Mouse (Mus musculus) CH12.LX (cell line): Measurements from ENCODE around the gene Mad1l1. TPM values are rescaled to one million over a fixed set of nuclear protein-coding genes. Genes with fewer than 3 reads are reported as not detected.

ENCODE experiments used
- DNase-seq: peaks from one replicate; pipeline ENCODE4 v3.0.0-alpha.2; 2013; ENCODE audit errors: extremely low read depth
- H3K27ac ChIP-seq: 2 replicates; pipeline ENCODE4 v1.5.1; 2012; ENCODE audit warnings: low read depth, mild to moderate bottlenecking, control low read depth, moderate library complexity; ENCODE audit not compliant: insufficient read depth
- H3K27me3 ChIP-seq: replicated peaks from 2 replicates; pipeline ENCODE3; 2012; ENCODE audit warnings: inconsistent platforms
- H3K36me3 ChIP-seq, 2 experiments: replicated peaks in 1 of 2; 2 replicates each; pipeline versions ENCODE3 to v1.6.1; 2012; ENCODE audit warnings: inconsistent platforms in 1 of 2, low read length in 1 of 2, mild to moderate bottlenecking in 1 of 2, mixed read lengths in 1 of 2, moderate library complexity in 1 of 2; ENCODE audit not compliant: control insufficient read depth in 1 of 2, insufficient read depth in 1 of 2
- H3K4me1 ChIP-seq, 2 experiments: 2 replicates each; pipeline ENCODE4 v1.6.1; 2012; ENCODE audit warnings: inconsistent platforms in 1 of 2, moderate library complexity in 1 of 2; ENCODE audit not compliant: insufficient read depth in 2 of 2, control insufficient read depth in 1 of 2
- H3K4me2 ChIP-seq: 2 replicates; pipeline ENCODE4 v1.6.1; 2012; ENCODE audit warnings: low read depth, mild to moderate bottlenecking, control low read depth; ENCODE audit not compliant: poor library complexity, insufficient read depth, severe bottlenecking
- H3K4me3 ChIP-seq, 3 experiments: fragments of 150-350 bp in 1 of 3; sonication (generic) in 1 of 3; replicated peaks in 1 of 3; 2 replicates each; pipeline versions ENCODE3 to v1.5.1; 2011 to 2012; ENCODE audit warnings: low read depth in 2 of 3, low read length in 2 of 3, mild to moderate bottlenecking in 2 of 3, moderate library complexity in 2 of 3, control low read depth in 1 of 3, improper control_type of control experiment in 1 of 3, inconsistent platforms in 1 of 3, mixed read lengths in 1 of 3; ENCODE audit not compliant: poor library complexity in 1 of 3
- H3K79me2 ChIP-seq: replicated peaks from 2 replicates; pipeline ENCODE4 v1.6.1; 2012; ENCODE audit warnings: mild to moderate bottlenecking, moderate library complexity; ENCODE audit not compliant: control insufficient read depth, poor library complexity, insufficient read depth, severe bottlenecking; ENCODE audit errors: extremely low read depth
- H3K9ac ChIP-seq: 2 replicates; pipeline ENCODE4 v1.6.1; 2012; ENCODE audit warnings: low read depth, mild to moderate bottlenecking, control low read depth, moderate library complexity; ENCODE audit not compliant: insufficient read depth
- H3K9me3 ChIP-seq: replicated peaks from 2 replicates; pipeline ENCODE3; 2012; ENCODE audit warnings: low read length, inconsistent platforms, mixed read lengths
- BHLHE40 ChIP-seq: IDR thresholded peaks from 2 replicates; pipeline ENCODE4 v1.6.1; 2011; ENCODE audit warnings: mild to moderate bottlenecking, low read depth, low read length, improper control_type of control experiment
- CTCF ChIP-seq, 2 experiments: IDR thresholded peaks in 1 of 2; conservative IDR thresholded peaks in 1 of 2; 2 replicates each; pipeline ENCODE4 v1.5.1; 2011 to 2012; ENCODE audit warnings: low read depth in 2 of 2, low read length in 2 of 2, improper control_type of control experiment in 1 of 2, inconsistent platforms in 1 of 2, mild to moderate bottlenecking in 1 of 2, moderate library complexity in 1 of 2
- E2F4 ChIP-seq: IDR thresholded peaks from 2 replicates; pipeline ENCODE4 v1.6.1; 2011; ENCODE audit warnings: low read depth, low read length, improper control_type of control experiment; ENCODE audit not compliant: insufficient replicate concordance
- ETS1 ChIP-seq: conservative IDR thresholded peaks from 2 replicates; pipeline ENCODE4 v1.6.1; 2012; ENCODE audit warnings: low read depth, mild to moderate bottlenecking, inconsistent platforms, low read length, improper control_type of control experiment, moderate library complexity
- GABPA ChIP-seq: IDR thresholded peaks from 2 replicates; pipeline ENCODE4 v1.6.1; 2012; ENCODE audit warnings: low read depth, low read length, improper control_type of control experiment, inconsistent platforms; ENCODE audit not compliant: insufficient replicate concordance
- MAFK ChIP-seq: IDR thresholded peaks from 2 replicates; pipeline ENCODE4 v1.6.1; 2011; ENCODE audit warnings: low read length, improper control_type of control experiment; ENCODE audit not compliant: insufficient replicate concordance
- MAX ChIP-seq: IDR thresholded peaks from 2 replicates; pipeline ENCODE4 v1.6.1; 2011; ENCODE audit warnings: low read length, improper control_type of control experiment
- MYC ChIP-seq: IDR thresholded peaks from 2 replicates; pipeline ENCODE4 v1.6.1; 2011; ENCODE audit warnings: low read depth, mild to moderate bottlenecking, improper control_type of control experiment, low read length
- NELFE ChIP-seq: IDR thresholded peaks from 2 replicates; pipeline ENCODE4 v1.6.1; 2011; ENCODE audit warnings: low read depth, low read length, improper control_type of control experiment
- NRF1 ChIP-seq: IDR thresholded peaks from 2 replicates; pipeline ENCODE4 v1.6.1; 2014; ENCODE audit warnings: low read depth, mild to moderate bottlenecking, inconsistent platforms, low read length, improper control_type of control experiment, moderate library complexity
- PAX5 ChIP-seq: IDR thresholded peaks from 2 replicates; pipeline ENCODE4 v1.6.1; 2012; ENCODE audit warnings: low read length, inconsistent platforms, mixed read lengths
- POLR2A ChIP-seq: IDR thresholded peaks from 2 replicates; pipeline ENCODE4 v1.6.1; 2011; ENCODE audit warnings: low read depth, mild to moderate bottlenecking, improper control_type of control experiment, low read length
- POLR2AphosphoS2 ChIP-seq: IDR thresholded peaks from 2 replicates; pipeline ENCODE4 v1.6.1; 2011; ENCODE audit warnings: low read depth, low read length, improper control_type of control experiment
- RCOR1 ChIP-seq: conservative IDR thresholded peaks from 2 replicates; pipeline ENCODE4 v1.6.1; 2012; ENCODE audit warnings: low read depth, mild to moderate bottlenecking, inconsistent platforms, low read length, improper control_type of control experiment
- SIN3A ChIP-seq: IDR thresholded peaks from 2 replicates; pipeline ENCODE4 v1.6.1; 2012; ENCODE audit warnings: low read length, improper control_type of control experiment, inconsistent platforms
- TBP ChIP-seq: conservative IDR thresholded peaks from 2 replicates; pipeline ENCODE4 v1.6.1; 2011; ENCODE audit warnings: low read depth, low read length, improper control_type of control experiment
- TCF12 ChIP-seq: IDR thresholded peaks from 2 replicates; pipeline ENCODE4 v1.6.1; 2014; ENCODE audit warnings: low read depth, mild to moderate bottlenecking, inconsistent platforms, low read length, improper control_type of control experiment
- UBTF ChIP-seq: IDR thresholded peaks from 2 replicates; pipeline ENCODE4 v1.6.1; 2012; ENCODE audit warnings: low read depth, mild to moderate bottlenecking, inconsistent platforms, low read length, improper control_type of control experiment, moderate library complexity
- USF1 ChIP-seq: IDR thresholded peaks from 2 replicates; pipeline ENCODE4 v1.6.1; 2014; ENCODE audit warnings: low read depth, mild to moderate bottlenecking, inconsistent platforms, low read length, improper control_type of control experiment
- USF2 ChIP-seq: conservative IDR thresholded peaks from 2 replicates; pipeline ENCODE4 v1.6.1; 2011; ENCODE audit warnings: low read depth, low read length, improper control_type of control experiment
- ZC3H11A ChIP-seq: IDR thresholded peaks from 2 replicates; pipeline ENCODE4 v1.6.1; 2012; ENCODE audit warnings: low read depth, mild to moderate bottlenecking, inconsistent platforms, low read length, improper control_type of control experiment
- ZKSCAN1 ChIP-seq: IDR thresholded peaks from 2 replicates; pipeline ENCODE4 v1.6.1; 2012; ENCODE audit warnings: low read depth, inconsistent platforms, low read length, improper control_type of control experiment, borderline replicate concordance
- dilution Hi-C: fragments of 300-500 bp; cut with MboI; formaldehyde crosslinking; loops from 2 replicates; pipeline ENCODE4 v1.14.3; 2020; ENCODE audit warnings: low sequenced_read_pairs; ENCODE audit not compliant: extremely low pct_unique_long_range_greater_than_20kb, extremely low pct_ligation_motif_present
- in situ Hi-C: fragments of 300-500 bp; cut with MboI; formaldehyde crosslinking; loops from 3 replicates; pipeline ENCODE4 v1.14.3; 2019; ENCODE audit warnings: low sequenced_read_pairs, low pct_ligation_motif_present, low pct_unique_long_range_greater_than_20kb, mixed read lengths
- polyA plus RNA-seq: library from polyadenylated mRNA; unstranded; fragments of >175 nt; gene quantifications from 2 replicates; pipeline ENCODE4 v1.2.1, GENCODE M21; 2012; ENCODE audit warnings: low read depth; ENCODE audit not compliant: insufficient read length
- total RNA-seq, 2 experiments: library from RNA; depleted of rRNA; stranded (reverse); fragments of 300-350 nt in 1 of 2; fragments of >200 nt in 1 of 2; gene quantifications; 2 replicates each; pipeline ENCODE4 v1.2.3; 2012 to 2014

The Mad1l1 gene
- total and polyA plus RNA-seq, 3 experiments: 24.8 to 45.6 (median 28.9) TPM

DNA sequence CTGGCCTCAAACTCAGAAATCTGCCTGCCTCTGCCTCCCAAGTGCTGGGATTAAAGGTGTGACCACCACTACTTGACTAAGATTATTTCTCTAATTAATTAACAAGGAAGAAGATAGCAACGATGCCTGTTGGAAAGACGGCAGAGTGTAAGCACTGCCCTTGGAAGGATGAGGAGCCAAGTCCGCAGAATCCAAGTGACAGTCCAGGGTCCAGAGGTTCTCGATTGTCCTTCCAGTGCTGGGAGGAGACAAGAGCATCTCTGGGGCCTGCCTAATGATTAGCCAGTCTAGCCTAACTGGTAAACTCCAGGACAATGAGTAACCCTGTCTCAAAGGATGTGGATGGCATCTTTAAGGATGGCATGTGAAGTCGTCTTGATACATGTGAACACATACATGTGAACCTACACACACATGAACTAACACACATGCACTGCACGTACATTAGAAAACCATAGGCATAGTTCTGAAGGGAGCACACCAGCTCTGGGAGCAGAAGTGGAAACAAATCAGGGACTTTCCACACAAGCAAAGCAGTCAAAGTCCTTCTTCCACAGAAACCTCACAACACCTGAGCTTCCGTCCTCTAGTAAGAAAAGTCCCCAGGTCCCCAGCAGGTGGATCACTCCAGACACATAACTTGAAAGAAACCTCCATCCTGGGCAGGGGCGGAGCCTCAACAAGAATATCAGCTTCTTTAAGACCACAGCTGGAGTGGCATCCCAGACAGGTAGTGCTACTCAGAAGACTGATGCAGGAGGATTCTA lies 29.6 kb upstream of the Mad1l1 start (continued):
- no peak for TF ChIP-seq USF2
- TF ChIP-seq NELFE: no peak
- no peak for TF ChIP-seq BHLHE40
- TF ChIP-seq MAX: peak; percentile 31
- TF ChIP-seq NRF1: no peak
- TF ChIP-seq CTCF (conservative IDR thresholded peaks at IDR 0.05 in 1 of 2, IDR thresholded peaks at IDR 0.05 in 1 of 2; ENCODE audit: low read depth in 2 of 2, low read length in 2 of 2): 0 out of 4 replicates have a peak, but pooled peaks of 1 of the 2 experiments have one; percentile 1
- TF ChIP-seq RCOR1: no peak
- TF ChIP-seq SIN3A: no peak
- TF ChIP-seq POLR2AphosphoS2: no peak
- TF ChIP-seq ZKSCAN1: no peak
- TF ChIP-seq MAFK: no peak
- TF ChIP-seq PAX5: no peak
- TF ChIP-seq MYC: no peak
- TF ChIP-seq E2F4: no peak
- peak; percentile 22; the same call in 1 of the 2 replicates for TF ChIP-seq ETS1
- TF ChIP-seq UBTF: no peak
- no peak for TF ChIP-seq TBP
- TF ChIP-seq ZC3H11A: no peak
- no peak for TF ChIP-seq GABPA
- TF ChIP-seq POLR2A: no peak

DNA sequence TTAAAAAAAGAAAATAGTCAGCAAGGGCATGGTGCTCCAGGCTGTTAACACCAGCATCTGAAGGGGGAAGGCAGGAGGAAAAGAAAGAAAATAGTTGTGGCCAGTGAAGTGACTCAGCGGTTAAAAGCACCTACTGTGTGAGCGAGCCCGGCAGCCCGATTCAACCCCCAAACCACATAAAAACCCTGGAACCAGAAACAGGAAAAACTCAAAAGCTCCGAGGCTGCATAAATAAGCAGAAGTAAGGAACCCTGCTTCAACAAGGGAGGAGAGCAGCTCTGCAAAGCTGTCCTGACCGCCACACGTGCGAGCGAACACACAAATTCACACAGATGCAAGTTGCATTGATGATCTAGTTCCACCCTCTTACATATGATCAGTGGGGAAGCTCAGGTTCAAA lies 28.5 kb upstream of the Mad1l1 start:
- in situ Hi-C loops (no loop called here), dilution Hi-C loops (no loop called here)
- Histone ChIP-seq H3K36me3 (peaks cover 51 to 86% of the 10 kb centered on the region in 2 experiments), H3K9me3 (peaks cover 12% of the 10 kb centered on the region), H3K27ac (no peak overlapping the region), H3K4me1 (peaks cover 13 to 87% of the 10 kb centered on the region in 2 experiments; a peak in 3 of 4 replicates), H3K4me2 (no peak overlapping the region)
- no peak for DNase-seq
- TF ChIP-seq USF1: no peak
- no peak for TF ChIP-seq PAX5
- no peak for TF ChIP-seq CTCF (conservative IDR thresholded peaks at IDR 0.05 in 1 of 2, IDR thresholded peaks at IDR 0.05 in 1 of 2; ENCODE audit: low read depth in 2 of 2, low read length in 2 of 2)
- TF ChIP-seq UBTF: no peak
- TF ChIP-seq USF2: no peak
- no peak for TF ChIP-seq TCF12
- peak; percentile 81 for TF ChIP-seq ZKSCAN1
- TF ChIP-seq, all 38 proteins: peak for 1
- H3K27me3 ChIP-seq: no peaks in the 10 kb centered on the region
- H3K4me3 ChIP-seq: no peak overlapping the region
- no peak overlapping the region for H3K9ac ChIP-seq
- H3K79me2 ChIP-seq: no peaks in the 10 kb centered on the region
